Mouse (Mus musculus): Measurements from ENCODE around the gene Cox17.
A peak's percentile ranks its signal among the peaks of the same experiment; 100 is the strongest.

Cox17 gene

DNA sequence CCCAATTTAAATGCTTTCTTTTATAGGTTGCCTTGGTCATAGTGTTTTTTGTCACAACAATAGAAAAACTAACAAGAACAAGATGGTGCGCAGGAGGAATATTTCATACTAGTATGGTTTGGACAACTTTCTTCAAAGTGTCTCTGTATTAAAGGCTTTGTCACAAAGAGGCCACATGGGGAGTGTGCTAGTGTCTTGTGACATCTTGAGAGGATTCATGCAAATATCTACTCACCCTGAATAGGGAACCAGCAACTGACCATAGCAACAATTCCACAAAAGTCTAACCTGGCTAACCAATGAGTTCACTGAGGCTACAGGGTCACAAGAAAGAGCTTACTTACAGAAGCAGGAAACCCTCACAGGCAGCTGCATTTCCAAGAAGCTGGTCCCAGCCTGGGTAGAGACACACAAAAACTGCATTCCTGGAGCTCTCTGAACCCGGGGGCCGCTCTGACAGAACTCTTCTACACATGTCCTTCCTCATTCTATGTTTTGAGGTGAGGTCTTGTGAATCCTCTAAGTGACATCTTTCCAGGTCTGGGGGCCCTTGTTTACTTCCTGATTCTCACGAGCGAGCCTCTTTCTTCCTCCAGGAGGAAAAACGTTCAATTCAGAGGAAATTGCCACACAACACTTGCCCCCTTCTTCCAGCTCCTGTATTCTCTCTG lies 48.4 kb downstream of the Cox17 start:
- DNase-seq, result no peak

DNA sequence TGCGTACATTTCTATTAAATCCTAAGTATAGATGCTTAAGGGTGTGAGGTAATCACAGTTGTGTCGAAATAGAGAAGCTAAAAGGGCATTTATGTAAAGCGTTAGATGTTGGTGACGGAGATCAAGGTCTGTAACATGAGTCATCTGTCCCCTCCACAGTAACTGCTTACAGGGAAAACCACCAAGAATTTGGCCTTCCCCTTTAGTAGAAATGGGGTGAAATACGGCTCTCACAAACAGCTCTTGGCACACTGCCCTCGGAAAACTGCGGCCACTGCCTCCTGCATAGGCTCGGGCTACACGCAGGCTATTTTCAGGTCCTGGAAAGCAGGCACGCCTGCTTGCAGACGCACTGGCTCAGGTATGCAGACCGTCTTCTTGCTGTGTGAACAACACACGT lies 49.4 kb downstream of the Cox17 start:
- peak; percentile 79 for DNase-seq

- no peak for DNase-seq
Measured at GRCm38 (mm10) chr16:38398266-38398665, 51.5 kb downstream of the Cox17 start.

- peak in 1 of 2 experiments; percentile 17 for DNase-seq
Measured at GRCm38 (mm10) chr16:38399076-38399475, 52.3 kb downstream of the Cox17 start.

DNA sequence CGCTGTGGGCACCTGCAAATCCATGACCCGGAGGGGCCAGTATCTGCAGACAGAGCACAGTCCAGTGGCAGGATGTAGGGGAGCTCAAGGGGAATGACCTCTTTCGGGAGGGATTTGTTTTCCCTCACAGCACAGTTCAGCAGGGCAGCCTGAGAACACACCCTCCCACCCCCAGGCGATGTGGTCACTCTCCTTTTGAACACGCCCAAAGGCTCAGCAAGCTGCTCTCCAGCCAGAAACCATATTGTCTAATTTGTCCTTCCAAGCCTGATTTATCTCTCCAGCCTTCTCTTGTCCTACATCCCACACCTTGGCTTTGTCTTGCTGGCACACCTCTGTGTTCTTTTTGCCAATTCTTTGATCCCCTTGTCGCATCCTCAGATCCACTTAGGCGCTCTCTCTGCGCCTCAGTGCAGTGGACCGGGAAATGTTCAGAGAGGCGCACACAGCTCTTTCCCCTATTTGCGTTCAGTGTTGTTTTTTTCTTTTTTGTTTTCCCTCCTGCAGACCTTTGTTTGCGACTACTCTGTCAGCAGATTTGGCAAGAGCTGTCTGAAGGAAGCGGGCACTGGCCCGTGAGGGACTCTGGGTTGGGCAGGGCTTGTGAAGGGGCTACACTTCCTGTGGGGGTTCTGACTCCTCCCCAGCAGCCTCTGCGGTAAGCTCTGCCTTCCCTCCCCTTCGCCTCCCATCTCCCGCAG lies 52.9 kb downstream of the Cox17 start:
- DNase-seq, result peak; percentile 67 to 80

GRCm38 (mm10) chr16:38400311-38400960 lies 53.6 kb downstream of the Cox17 start:
- no peak for DNase-seq

GRCm38 (mm10) chr16:38401468-38401867 lies 54.7 kb downstream of the Cox17 start:
- DNase-seq, result no peak

Measured in lung, postnatal 4 days (tissue).